Mouse (Mus musculus) lung, postnatal 36 days (tissue): ENCODE data around the gene Tpm4.
"Not testable (repeated sequence)": the region's sequence is repeated elsewhere in the genome, so short reads cannot be mapped to it uniquely, and the experiment has no call there.

Source experiments
- DNase-seq: peaks from one replicate; pipeline ENCODE4 v3.0.0; 2022; ENCODE audit warnings: mixed read lengths

Gene Tpm4

DNA sequence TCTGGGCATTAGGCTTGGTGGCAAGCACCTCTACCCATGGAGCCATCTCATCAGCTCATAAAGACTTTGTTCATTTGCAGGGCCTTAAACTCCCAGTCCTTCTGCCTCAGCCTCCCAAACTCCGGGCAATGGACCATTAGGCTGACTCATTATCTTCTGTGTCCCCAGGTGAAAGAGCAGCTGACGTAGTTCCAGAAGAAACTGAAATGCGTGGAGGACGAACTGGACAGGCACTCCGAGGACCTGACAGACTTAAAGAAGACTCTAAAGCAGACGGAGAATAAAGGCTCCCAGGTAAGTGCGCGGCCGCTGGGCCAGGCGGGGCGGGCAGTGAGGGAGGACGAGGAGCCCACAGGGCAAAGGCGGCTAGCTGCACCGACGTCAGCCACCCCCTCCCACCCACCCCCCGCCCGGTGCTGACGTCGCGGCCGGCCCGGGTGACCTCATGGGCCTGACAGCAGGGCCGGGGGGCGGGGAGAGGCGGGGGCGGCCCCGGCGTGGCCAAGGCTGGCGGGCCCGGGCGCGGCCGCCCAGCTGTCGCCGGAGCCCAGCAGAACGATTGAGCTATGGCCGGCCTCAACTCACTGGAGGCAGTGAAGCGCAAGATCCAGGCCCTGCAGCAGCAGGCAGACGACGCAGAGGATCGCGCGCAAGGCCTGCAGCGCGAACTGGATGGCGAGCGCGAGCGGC, at the start of gene Tpm4:
Gene Tpm4 (plus strand): TSS at position 220 of the 690 bp plus-strand sequence.
- DNase-seq, result peak; percentile 75

DNA sequence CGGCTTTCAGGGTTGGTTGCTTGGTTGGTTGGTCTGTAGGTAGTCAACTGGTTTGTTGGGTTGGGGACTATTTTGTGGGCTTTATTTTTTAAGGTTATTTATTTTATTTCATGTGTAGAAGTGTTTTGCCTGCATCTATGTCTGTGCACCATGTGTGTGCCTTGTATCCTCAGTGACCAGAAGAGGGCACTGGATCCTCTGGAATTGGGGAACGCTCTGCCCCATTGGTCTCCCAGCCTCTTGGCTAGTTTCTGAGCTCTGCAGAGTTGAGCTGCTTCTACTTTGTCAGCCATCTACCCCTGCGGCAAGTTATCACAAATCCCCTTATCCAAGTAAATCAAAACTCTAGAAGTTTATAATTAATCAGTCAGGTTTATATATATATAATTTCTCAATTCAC, 47.2 kb upstream of the Tpm4 start:
- DNase-seq, result not testable (repeated sequence)

DNA sequence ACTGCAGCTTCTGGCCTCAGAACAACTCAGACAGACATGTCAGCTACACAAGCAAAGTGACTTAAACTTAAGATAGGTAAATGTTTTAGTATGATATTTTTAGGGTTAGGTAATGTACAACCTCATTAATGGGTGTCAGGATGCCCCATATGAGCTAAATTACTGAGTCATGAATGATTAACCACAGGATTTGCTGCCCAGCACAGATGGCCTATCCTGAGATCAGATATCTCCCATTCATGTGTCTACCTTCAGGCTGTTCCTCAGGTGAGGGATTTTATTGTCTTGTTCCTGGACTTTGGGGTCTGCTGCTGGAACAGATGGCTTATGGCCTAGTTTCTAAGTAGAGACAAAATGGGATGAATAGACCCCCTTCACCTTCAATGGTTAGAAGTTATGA, 38.1 kb upstream of the Tpm4 start:
- DNase-seq, result not testable (repeated sequence)

- peak; percentile 65 for DNase-seq
Observed at GRCm38 (mm10) chr8:72099377-72100103, 35.2 kb upstream of the Tpm4 start.

DNA sequence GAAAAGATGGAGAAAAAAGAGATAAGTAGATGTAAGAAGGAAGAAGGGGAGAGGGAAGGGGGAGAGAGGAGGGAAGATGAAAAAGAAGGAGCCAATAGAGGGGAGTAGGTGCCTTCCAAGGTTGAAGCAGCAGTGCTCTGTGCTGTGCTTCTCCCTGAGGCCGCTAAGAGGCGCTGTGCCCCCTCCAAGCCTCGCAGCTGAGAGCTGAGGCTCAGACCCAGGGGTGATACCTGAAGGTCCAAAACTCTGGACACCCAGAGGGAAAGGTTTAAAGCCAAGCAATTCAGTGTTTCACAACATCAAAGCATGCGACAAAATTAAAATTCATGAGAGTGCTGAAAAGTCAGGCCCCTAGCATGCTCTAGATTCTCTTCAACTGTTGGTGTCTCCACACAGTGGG, 29.6 kb upstream of the Tpm4 start:
- DNase-seq, result no peak

DNA sequence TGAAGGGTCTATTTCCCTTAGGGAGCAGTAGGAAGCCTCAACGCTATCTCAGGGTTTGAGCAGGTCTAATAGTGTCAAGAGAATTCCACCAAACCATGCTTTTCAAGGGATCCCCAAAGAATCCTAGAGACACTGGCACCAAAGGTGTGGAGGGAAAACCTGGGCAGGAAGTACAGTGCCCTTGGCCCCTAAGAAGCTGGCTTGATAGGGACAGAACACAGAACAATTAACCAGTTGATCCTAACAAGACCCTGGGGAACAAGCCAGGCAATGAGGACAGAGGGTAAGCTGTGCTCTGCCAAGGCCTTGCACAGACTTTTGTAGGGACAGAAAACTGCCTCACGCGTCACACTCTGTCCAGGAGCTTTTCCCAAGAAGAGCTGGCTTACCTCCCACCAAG, 28.0 kb upstream of the Tpm4 start, which contains the start of gene Olfr374:
Gene Olfr374 (plus strand): TSS at position 301 of the 400 bp plus-strand sequence.
- DNase-seq, result no peak

- DNase-seq, result peak; percentile 22
Observed at GRCm38 (mm10) chr8:72110876-72111275, 23.9 kb upstream of the Tpm4 start.

- DNase-seq, result no peak
Observed at GRCm38 (mm10) chr8:72112486-72112885, 22.3 kb upstream of the Tpm4 start.

DNA sequence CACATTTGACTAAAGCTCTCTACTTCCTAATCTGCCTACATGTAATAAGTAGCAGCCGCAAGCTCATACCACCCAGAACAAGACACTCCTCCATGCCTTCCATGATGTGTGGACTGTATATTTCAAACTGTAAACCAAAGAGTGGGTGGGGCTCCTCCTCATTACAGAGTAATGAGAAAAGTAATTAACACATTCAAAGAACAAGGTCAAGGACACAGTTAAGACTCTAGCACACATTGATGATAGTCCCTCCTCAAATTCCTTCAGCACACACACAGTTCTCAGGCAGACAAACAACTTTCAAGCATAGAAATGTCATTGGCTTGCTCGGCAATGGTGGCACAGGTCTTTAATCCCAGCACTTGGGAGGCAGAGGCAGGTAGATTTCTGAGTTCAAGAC, 19.6 kb upstream of the Tpm4 start:
- DNase-seq, result no peak

DNA sequence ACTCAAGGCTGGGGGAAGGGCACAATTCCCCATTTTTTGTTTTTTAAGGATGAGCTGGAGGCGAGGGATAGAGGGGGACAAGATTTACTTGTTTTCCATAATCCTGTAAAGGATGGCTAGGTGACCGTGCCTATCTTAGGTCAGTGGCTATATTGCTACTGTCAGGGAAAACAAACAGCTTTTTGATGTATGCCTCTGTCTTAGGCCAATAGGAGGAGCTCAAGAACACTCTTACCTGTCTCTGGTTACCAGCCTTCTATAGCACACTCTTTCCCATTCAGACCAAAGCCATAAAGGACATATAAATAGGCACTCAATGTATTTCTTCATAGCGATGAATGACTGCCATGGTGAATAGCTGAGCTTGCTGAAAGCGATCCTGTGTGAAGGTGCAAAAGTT, 16.2 kb upstream of the Tpm4 start:
- DNase-seq, result no peak

- DNase-seq, result not testable (repeated sequence)
Observed at GRCm38 (mm10) chr8:72121486-72121885, 13.3 kb upstream of the Tpm4 start.

- no peak for DNase-seq
Observed at GRCm38 (mm10) chr8:72121997-72122396, 12.8 kb upstream of the Tpm4 start.

DNA sequence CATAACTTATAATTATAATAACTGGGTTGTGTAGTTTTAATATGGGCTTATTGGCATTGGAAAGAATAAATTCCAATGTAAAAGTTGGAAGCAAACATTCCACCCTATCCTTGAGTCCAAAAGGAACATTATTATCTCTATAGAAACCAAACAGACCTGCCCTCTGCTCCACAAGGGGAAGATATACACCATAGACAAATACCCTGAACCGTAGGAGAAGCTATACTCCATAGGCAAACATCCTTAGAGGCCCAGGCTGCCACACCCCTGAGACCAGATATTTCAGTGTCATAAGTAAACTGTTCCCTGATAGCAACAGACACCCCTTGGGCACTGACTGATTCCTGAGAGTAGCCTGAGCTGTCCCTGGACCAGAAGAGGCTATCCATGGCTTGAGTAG, 6.9 kb upstream of the Tpm4 start:
- DNase-seq, result no peak

DNA sequence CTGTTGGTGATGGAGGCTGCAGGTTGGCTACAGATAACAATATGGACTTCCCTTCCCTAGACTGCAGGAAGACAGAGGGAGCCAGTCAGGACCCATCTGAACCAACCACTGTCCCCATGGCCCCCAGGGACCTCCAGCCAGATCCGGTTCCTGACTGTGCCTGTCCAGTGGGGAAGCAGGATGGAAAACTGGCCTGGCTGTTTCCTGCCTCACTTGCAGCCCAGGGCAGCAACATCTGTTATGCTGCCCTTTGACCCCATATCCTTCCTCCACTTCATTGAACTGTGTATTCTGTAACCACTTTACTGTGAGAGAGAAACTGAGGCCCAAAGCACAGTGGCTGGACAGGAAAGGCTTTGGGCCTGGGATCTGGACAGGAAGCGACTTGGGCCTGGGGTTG, 3.5 kb upstream of the Tpm4 start:
- DNase-seq, result no peak

DNA sequence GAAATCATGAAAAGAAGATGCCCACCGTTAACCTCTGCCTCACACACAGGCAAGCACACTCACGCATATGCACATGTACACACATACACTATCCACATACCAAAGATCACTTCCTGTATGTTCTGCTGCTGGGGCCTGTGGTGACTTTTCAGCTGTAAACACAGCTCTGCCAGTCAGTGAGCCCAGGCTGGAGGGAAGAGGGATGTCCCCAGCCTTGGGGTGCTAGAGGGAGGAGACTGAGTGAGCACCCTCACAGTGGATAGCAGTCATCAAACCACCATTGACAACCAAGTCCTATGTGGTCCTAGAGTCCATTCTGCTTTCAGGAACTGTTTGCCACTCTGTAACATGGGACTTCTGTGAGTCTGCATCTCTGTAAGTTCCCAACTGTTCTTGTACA, 2.9 kb upstream of the Tpm4 start:
- DNase-seq, result no peak

- DNase-seq, result peak; percentile 32
Observed at GRCm38 (mm10) chr8:72132417-72132816, 2.4 kb upstream of the Tpm4 start.

GRCm38 (mm10) chr8:72132891-72133290, 1.9 kb upstream of the Tpm4 start:
- DNase-seq, result peak; percentile 34

DNA sequence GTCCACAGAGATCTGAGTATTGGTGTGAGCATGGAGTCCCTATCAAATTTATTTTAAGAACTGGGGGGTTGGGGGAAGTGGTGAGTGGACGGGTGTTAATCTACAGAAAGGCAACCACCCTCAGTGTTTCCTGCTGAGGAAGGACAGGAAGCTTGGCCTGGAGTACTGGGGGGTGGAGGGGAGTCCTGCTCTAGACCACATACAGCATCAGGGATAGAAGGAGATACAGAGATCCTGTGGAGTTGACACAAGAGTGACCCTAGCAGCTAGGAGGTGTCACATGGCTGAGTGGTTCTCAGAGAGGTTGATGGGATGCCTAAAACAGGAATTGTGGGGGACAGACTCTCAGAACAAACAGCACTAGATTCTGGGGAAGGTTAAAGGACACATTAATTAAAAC, 1.3 kb upstream of the Tpm4 start:
- DNase-seq, result no peak

- peak; percentile 65 for DNase-seq
Observed at GRCm38 (mm10) chr8:72135446-72136301, 899 bp downstream of the Tpm4 start.

DNA sequence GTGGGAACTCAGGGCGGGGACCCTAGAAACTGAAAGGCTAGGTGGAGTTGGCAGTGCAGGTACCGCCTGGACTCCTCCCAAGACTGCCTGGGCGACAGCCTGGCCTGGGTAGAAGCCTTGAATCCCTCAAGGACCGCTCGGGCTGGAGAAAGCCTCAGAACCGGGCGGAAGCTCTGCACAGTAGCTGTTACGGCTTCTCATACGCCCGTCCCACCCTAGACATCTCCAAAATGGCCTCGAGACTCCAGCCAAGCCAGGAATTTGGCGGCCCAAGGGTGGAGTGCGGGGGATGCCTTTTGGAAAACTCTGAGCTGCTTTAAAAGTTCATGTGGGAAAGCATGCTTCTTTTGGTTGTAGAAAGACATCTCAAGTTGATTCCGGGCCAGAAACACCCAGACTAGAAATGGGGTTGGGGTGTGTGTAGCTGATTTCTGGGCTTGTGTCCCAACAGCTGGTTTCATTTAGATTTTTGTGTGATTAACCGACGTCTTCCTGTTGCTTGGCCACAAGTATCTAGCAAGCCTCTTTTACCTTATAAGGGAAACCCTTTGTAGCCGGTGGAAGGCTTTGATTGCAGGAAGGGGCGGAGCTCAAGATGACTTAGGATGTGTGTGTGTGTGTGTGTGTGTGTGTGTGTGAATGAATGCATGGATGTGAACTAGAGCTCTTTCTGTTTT, 1.7 kb downstream of the Tpm4 start:
- DNase-seq, result peak; percentile 94

GRCm38 (mm10) chr8:72137431-72137830, 2.7 kb downstream of the Tpm4 start:
- DNase-seq, result no peak

- DNase-seq, result no peak
Observed at GRCm38 (mm10) chr8:72138456-72138855, 3.7 kb downstream of the Tpm4 start.
